Mouse (Mus musculus): Measurements from ENCODE around the gene Manbal. TPM values are rescaled to one million over a fixed set of nuclear protein-coding genes. Genes with fewer than 3 reads are reported as not detected.

The Manbal gene
- polyA plus RNA-seq, 1 experiment from 2014 or later: 20.1 TPM

DNA sequence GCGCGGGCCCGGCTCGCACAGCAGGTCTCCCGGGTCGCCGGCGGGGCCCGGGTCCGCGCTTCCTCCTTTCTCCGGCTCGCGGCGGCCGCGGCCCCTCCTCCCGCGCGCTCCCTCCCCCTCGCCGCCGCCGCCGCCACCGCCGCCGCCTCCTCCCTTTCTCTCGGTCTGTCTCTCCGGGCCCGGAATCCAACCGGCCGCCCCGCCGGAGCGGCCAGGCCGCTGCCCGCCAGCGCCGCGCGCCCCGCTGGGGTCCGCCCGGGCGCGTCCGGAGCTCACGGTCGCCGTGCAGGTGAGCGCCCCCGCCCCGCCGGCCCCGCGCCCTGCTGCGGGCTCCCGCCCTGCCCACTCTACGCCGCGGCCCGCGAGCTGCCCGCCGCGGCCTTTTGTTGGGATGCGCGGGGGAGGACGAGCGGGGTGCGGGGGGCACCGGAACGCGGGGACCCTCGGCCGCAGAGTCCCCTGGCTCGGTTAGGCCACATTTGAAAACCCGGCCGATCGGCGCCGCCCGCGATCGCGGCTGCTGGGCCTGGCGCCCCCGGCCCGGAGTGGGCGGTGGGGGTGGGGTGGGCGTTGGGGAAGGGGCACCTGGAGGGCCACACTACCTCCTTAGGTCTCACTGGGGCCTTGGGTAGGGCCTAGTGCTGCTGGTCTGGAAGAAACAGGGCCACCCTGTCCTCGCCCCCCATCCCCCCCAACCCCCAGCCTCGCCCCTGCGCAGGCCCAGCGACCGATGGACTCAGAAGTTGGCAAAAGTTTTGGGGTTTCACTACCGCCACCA, 56.9 kb downstream of the Manbal start:
- H3K27me3 ChIP-seq (ENCODE audit: control insufficient read depth, insufficient read depth, low read depth, low read length): peaks cover 17% of the 10 kb centered on the region
- H3K36me3 ChIP-seq (ENCODE audit: control insufficient read depth, insufficient read depth): no peaks in the 10 kb centered on the region
- H3K27ac ChIP-seq (ENCODE audit: low read length): peak overlapping the region; percentile 53
- H3K4me2 ChIP-seq (ENCODE audit: low read depth, low read length): peak overlapping the region; percentile 64
- WGBS (ENCODE audit: insufficient replicate concordance): 8% methylated on average over 33 of the region's 98 CpGs
- H3K9ac ChIP-seq (ENCODE audit: low read depth, low read length): peak overlapping the region; percentile 62
- H3K4me1 ChIP-seq (ENCODE audit: control insufficient read depth, low read depth, low read length): peaks cover 4% of the 10 kb centered on the region
- ATAC-seq (ENCODE audit: low read depth): no peak
- H3K4me3 ChIP-seq (ENCODE audit: low read depth, low read length): peak overlapping the region; percentile 63
- no peaks in the 10 kb centered on the region for H3K9me3 ChIP-seq (replicated peaks; ENCODE audit: control insufficient read depth, low read length)

GRCm38 (mm10) chr2:157424904-157425642, 57.7 kb downstream of the Manbal start:
- 59% methylated on average over 16 of the region's 16 CpGs for WGBS (ENCODE audit: insufficient replicate concordance)
- Histone ChIP-seq H3K4me3 (ENCODE audit: low read depth, low read length) (peak overlapping the region; percentile 63), H3K27me3 (ENCODE audit: control insufficient read depth, insufficient read depth, low read depth, low read length) (peaks cover 17% of the 10 kb centered on the region), H3K9ac (ENCODE audit: low read depth, low read length) (no peak overlapping the region; the same call in 1 of the 2 replicates), H3K36me3 (ENCODE audit: control insufficient read depth, insufficient read depth) (no peaks in the 10 kb centered on the region), H3K9me3 (replicated peaks; ENCODE audit: control insufficient read depth, low read length) (no peaks in the 10 kb centered on the region), H3K4me1 (ENCODE audit: control insufficient read depth, low read depth, low read length) (peaks cover 4% of the 10 kb centered on the region), H3K27ac (ENCODE audit: low read length) (no peak overlapping the region), H3K4me2 (ENCODE audit: low read depth, low read length) (peak overlapping the region; percentile 64)
- no peak for ATAC-seq (ENCODE audit: low read depth)

DNA sequence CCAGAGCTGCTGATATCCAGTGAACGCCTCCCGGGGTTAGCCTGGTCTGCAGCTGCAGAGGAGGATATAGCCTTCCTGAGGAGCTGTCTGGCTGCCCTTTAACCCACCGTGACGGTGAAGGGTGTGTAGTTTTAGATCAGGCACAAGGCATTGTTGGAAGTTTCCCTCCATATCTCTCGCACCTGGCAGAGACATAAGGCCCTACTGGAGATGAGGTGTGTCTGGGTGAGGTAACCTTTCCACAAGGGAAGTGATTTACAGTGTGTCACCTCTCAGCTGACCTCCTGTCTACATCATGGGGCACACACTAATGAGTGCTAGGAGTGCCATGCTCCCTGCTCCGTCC, 58.2 kb downstream of the Manbal start:
- no peak overlapping the region for H3K4me3 ChIP-seq (ENCODE audit: low read depth, low read length)
- no peak for ATAC-seq (ENCODE audit: low read depth)
- 62% methylated on average over 6 of the region's 6 CpGs for WGBS (ENCODE audit: insufficient replicate concordance)
- no peak overlapping the region for H3K4me2 ChIP-seq (ENCODE audit: low read depth, low read length)
- peaks cover 17% of the 10 kb centered on the region for H3K27me3 ChIP-seq (ENCODE audit: control insufficient read depth, insufficient read depth, low read depth, low read length)
- H3K4me1 ChIP-seq (ENCODE audit: control insufficient read depth, low read depth, low read length): peaks cover 4% of the 10 kb centered on the region
- H3K9ac ChIP-seq (ENCODE audit: low read depth, low read length): no peak overlapping the region
- no peaks in the 10 kb centered on the region for H3K9me3 ChIP-seq (replicated peaks; ENCODE audit: control insufficient read depth, low read length)
- H3K27ac ChIP-seq (ENCODE audit: low read length): no peak overlapping the region
- H3K36me3 ChIP-seq (ENCODE audit: control insufficient read depth, insufficient read depth): no peaks in the 10 kb centered on the region

DNA sequence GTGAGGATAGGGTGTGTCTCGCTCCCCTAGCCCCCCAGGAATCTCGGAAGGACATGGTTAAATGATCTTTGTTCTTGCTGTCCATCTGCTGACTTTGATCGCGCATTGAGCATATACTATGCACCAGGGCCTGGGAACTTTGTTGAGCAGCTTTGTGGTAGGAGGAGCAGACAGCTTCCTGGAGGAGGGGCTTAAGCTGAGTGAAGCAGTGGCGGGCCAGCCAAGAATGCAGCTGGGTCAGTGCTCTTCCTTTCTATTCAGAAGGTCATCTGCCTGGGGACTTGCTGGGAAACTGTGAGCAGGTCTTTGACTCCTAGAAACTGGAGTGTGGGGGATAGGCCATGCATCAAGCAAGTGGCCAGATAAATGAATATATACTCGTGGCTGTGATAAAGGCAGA, 58.8 kb downstream of the Manbal start:
- no peak overlapping the region for H3K4me2 ChIP-seq (ENCODE audit: low read depth, low read length)
- H3K27me3 ChIP-seq (ENCODE audit: control insufficient read depth, insufficient read depth, low read depth, low read length): peaks cover 17% of the 10 kb centered on the region
- WGBS (ENCODE audit: insufficient replicate concordance): 51% methylated on average over 6 of the region's 6 CpGs
- ATAC-seq (ENCODE audit: low read depth): no peak
- H3K36me3 ChIP-seq (ENCODE audit: control insufficient read depth, insufficient read depth): no peaks in the 10 kb centered on the region
- no peak overlapping the region for H3K4me3 ChIP-seq (ENCODE audit: low read depth, low read length)
- H3K27ac ChIP-seq (ENCODE audit: low read length): no peak overlapping the region
- peaks cover 4% of the 10 kb centered on the region for H3K4me1 ChIP-seq (ENCODE audit: control insufficient read depth, low read depth, low read length)
- no peaks in the 10 kb centered on the region for H3K9me3 ChIP-seq (replicated peaks; ENCODE audit: control insufficient read depth, low read length)
- H3K9ac ChIP-seq (ENCODE audit: low read depth, low read length): no peak overlapping the region

- Histone ChIP-seq H3K27me3 (ENCODE audit: control insufficient read depth, insufficient read depth, low read depth, low read length) (peaks cover 17% of the 10 kb centered on the region), H3K9ac (ENCODE audit: low read depth, low read length) (no peak overlapping the region), H3K36me3 (ENCODE audit: control insufficient read depth, insufficient read depth) (no peaks in the 10 kb centered on the region), H3K9me3 (replicated peaks; ENCODE audit: control insufficient read depth, low read length) (no peaks in the 10 kb centered on the region), H3K4me1 (ENCODE audit: control insufficient read depth, low read depth, low read length) (peaks cover 4% of the 10 kb centered on the region), H3K4me3 (ENCODE audit: low read depth, low read length) (no peak overlapping the region), H3K4me2 (ENCODE audit: low read depth, low read length) (no peak overlapping the region), H3K27ac (ENCODE audit: low read length) (no peak overlapping the region)
- WGBS (ENCODE audit: insufficient replicate concordance): 73% methylated on average over 5 of the region's 5 CpGs
- no peak for ATAC-seq (ENCODE audit: low read depth)
Observed at GRCm38 (mm10) chr2:157427164-157427563, 59.8 kb downstream of the Manbal start.

GRCm38 (mm10) chr2:157428351-157429139, 61.2 kb downstream of the Manbal start:
- Histone ChIP-seq H3K4me3 (ENCODE audit: low read depth, low read length) (no peak overlapping the region), H3K36me3 (ENCODE audit: control insufficient read depth, insufficient read depth) (no peaks in the 10 kb centered on the region), H3K4me1 (ENCODE audit: control insufficient read depth, low read depth, low read length) (no peaks in the 10 kb centered on the region), H3K27me3 (ENCODE audit: control insufficient read depth, insufficient read depth, low read depth, low read length) (peaks cover 14% of the 10 kb centered on the region), H3K9me3 (replicated peaks; ENCODE audit: control insufficient read depth, low read length) (no peaks in the 10 kb centered on the region), H3K4me2 (ENCODE audit: low read depth, low read length) (no peak overlapping the region), H3K9ac (ENCODE audit: low read depth, low read length) (no peak overlapping the region), H3K27ac (ENCODE audit: low read length) (no peak overlapping the region)
- no peak for ATAC-seq (ENCODE audit: low read depth)
- 36% methylated on average over 13 of the region's 13 CpGs for WGBS (ENCODE audit: insufficient replicate concordance)

DNA sequence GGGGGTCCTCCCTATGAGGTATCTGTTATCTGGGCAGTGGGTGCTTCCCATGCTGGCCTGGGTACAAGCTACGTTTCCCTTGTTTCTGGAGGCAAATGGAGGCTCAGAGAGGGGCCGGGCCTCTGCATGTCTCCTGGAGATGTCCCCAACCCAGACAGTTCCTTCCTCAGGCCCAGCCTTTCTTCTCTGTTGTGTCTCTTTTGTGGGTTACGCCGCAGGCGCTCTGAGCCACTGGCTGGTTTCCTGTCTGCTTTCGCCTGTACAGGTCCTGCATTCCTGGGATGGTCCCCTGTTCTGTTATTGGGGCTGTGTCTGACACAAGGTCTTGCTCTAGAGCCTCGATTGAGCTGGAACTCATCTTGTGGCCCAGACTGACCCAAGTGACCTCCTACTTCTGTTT, 62.3 kb downstream of the Manbal start:
- 19% methylated on average over 7 of the region's 7 CpGs for WGBS (ENCODE audit: insufficient replicate concordance)
- Histone ChIP-seq H3K9ac (ENCODE audit: low read depth, low read length) (no peak overlapping the region), H3K4me3 (ENCODE audit: low read depth, low read length) (no peak overlapping the region), H3K27me3 (ENCODE audit: control insufficient read depth, insufficient read depth, low read depth, low read length) (peaks cover 2% of the 10 kb centered on the region; the same call in 1 of the 2 replicates), H3K27ac (ENCODE audit: low read length) (no peak overlapping the region), H3K4me2 (ENCODE audit: low read depth, low read length) (no peak overlapping the region), H3K4me1 (ENCODE audit: control insufficient read depth, low read depth, low read length) (no peaks in the 10 kb centered on the region), H3K9me3 (replicated peaks; ENCODE audit: control insufficient read depth, low read length) (no peaks in the 10 kb centered on the region), H3K36me3 (ENCODE audit: control insufficient read depth, insufficient read depth) (no peaks in the 10 kb centered on the region)
- no peak for ATAC-seq (ENCODE audit: low read depth)

DNA sequence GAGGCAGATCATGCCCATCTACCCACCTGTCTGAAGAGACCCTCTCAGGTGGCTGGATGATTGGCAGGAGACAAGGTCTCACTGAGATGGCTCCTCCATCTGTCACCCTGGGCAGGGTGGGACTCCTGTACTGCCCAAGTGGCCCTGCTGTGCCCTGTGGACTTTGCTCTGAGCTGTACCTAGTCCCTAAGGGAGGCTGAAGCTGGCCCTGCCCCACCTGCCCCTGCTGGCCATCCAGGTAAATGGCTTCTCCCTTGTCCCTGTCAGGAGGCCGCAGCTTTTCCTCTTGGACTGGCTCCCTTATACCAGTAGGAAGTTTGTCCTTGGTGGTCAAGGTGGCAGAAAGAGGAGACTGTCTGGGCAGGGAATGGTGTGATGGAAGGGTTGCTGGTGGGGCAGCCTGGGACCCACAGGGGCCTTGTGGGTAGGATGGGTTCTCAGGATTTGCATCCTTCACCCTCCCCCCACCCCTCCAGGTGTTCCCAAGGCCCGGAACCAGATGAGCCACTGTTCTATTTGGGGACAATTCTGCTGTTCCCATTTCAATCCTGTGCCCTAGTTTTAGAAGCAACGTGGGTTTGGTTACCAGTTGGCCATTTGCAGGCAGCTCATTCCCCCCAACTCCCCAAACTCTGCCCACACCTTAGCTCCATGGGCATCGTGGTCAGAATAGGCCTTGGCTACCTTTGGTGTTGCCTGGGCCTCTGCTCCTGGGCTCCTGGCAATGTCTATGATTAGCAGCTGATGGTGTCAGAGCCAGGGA, 63.5 kb downstream of the Manbal start:
- H3K27ac ChIP-seq (ENCODE audit: low read length): no peak overlapping the region
- H3K9me3 ChIP-seq (replicated peaks; ENCODE audit: control insufficient read depth, low read length): no peaks in the 10 kb centered on the region
- no peaks in the 10 kb centered on the region for H3K27me3 ChIP-seq (ENCODE audit: control insufficient read depth, insufficient read depth, low read depth, low read length)
- H3K36me3 ChIP-seq (ENCODE audit: control insufficient read depth, insufficient read depth): no peaks in the 10 kb centered on the region
- H3K4me2 ChIP-seq (ENCODE audit: low read depth, low read length): no peak overlapping the region
- H3K4me1 ChIP-seq (ENCODE audit: control insufficient read depth, low read depth, low read length): no peaks in the 10 kb centered on the region
- H3K9ac ChIP-seq (ENCODE audit: low read depth, low read length): no peak overlapping the region
- ATAC-seq (ENCODE audit: low read depth): no peak
- no peak overlapping the region for H3K4me3 ChIP-seq (ENCODE audit: low read depth, low read length)
- 58% methylated on average over 4 of the region's 4 CpGs for WGBS (ENCODE audit: insufficient replicate concordance)
